Mouse (Mus musculus): ENCODE measurements around the gene Kcnk13. TPM values are rescaled to one million over a fixed set of nuclear protein-coding genes. Genes with fewer than 3 reads are reported as not detected.

The Kcnk13 gene
- polyA plus RNA-seq, 1 experiment from 2014 or later, result 0.33 TPM

DNA sequence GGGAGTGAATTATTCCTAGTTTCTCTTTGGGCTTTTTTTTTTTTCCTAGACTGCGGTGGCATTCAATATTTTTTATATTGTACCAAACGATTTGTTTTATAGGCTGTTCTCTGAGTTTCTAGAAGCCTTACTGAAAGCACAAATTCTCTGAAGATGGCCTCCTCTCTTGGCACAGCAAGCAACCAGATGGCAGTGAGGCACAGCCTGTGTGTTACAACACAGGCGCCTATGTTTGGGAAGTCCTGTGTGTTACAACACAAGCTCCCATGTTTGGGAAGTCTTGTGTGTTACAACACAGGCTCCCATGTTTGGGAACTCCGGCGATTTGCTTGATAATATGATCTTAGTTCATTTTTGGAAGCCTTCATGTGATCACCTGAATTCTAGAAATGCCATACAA is 31.7 kb downstream of the Kcnk13 start:
- H3K9ac ChIP-seq (ENCODE audit: low read length), result no peak overlapping the region
- H3K4me2 ChIP-seq (ENCODE audit: low read depth, low read length, severe bottlenecking), result no peak overlapping the region
- no peak for ATAC-seq (replicated peaks; ENCODE audit: low FRiP score)
- no peak overlapping the region for H3K27ac ChIP-seq (ENCODE audit: low read depth, low read length)
- no peaks in the 10 kb centered on the region for H3K4me1 ChIP-seq (replicated peaks; ENCODE audit: control insufficient read depth, insufficient read depth, low read length)
- WGBS, result 91% methylated on average over 5 of the region's 5 CpGs
- H3K27me3 ChIP-seq (ENCODE audit: control insufficient read depth, insufficient read depth, low read length), result no peaks in the 10 kb centered on the region
- H3K36me3 ChIP-seq (ENCODE audit: control insufficient read depth, insufficient read depth, low read length), result no peaks in the 10 kb centered on the region
- DNase-seq (ENCODE audit: low spot score), result no peak
- H3K4me3 ChIP-seq (ENCODE audit: low read depth, low read length), result no peak overlapping the region
- H3K9me3 ChIP-seq (ENCODE audit: control insufficient read depth, low read length), result no peaks in the 10 kb centered on the region

DNA sequence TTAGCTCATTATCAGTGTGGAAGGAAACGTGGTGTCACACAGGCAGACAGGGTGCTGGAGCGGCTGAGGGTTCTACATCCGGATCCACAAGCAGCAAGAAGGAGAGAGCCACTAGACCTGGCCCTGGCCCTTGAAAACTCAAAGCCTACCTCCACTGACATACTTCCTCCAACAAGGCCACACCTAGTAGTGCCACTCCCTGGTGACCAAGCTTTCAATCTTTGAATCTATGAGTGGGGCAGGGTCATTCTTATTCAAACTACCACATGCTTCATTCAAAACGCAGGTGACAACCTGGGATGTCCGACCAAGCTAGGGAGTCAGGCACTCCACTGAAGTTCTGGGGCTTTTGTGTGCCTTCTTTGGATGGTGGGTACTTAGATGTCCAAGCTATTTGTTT is 35.4 kb downstream of the Kcnk13 start:
- H3K9me3 ChIP-seq (ENCODE audit: control insufficient read depth, low read length), result no peaks in the 10 kb centered on the region
- H3K36me3 ChIP-seq (ENCODE audit: control insufficient read depth, insufficient read depth, low read length), result no peaks in the 10 kb centered on the region
- ATAC-seq (replicated peaks; ENCODE audit: low FRiP score) (no peak), DNase-seq (ENCODE audit: low spot score) (no peak)
- no peak overlapping the region for H3K4me3 ChIP-seq (ENCODE audit: low read depth, low read length)
- no peak overlapping the region for H3K9ac ChIP-seq (ENCODE audit: low read length)
- H3K4me2 ChIP-seq (ENCODE audit: low read depth, low read length, severe bottlenecking), result no peak overlapping the region
- no peaks in the 10 kb centered on the region for H3K27me3 ChIP-seq (ENCODE audit: control insufficient read depth, insufficient read depth, low read length)
- WGBS, result 85% methylated on average over 5 of the region's 5 CpGs
- H3K27ac ChIP-seq (ENCODE audit: low read depth, low read length), result no peak overlapping the region
- no peaks in the 10 kb centered on the region for H3K4me1 ChIP-seq (replicated peaks; ENCODE audit: control insufficient read depth, insufficient read depth, low read length)

DNA sequence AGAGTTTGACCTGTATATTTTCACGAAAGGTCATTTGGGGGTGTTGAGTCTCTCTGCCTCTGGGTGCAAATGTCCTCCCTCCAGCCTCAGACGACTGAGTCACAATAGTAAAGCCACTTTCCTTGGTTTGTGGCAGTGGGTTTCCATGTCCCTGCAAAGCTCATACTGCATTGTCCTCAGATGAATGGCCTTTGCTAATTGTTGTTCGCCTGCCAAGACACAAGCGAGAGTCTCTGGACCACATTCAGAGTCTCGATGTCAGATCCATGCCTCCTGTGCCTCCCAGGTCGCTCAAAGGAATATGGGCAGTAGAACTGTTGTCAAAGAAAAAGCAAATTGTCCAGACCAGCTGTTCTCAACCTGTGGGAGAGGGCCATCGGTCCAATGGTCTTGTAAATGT is 36.1 kb downstream of the Kcnk13 start:
- H3K36me3 ChIP-seq (ENCODE audit: control insufficient read depth, insufficient read depth, low read length), result no peaks in the 10 kb centered on the region
- WGBS, result 72% methylated on average over 7 of the region's 7 CpGs
- no peaks in the 10 kb centered on the region for H3K9me3 ChIP-seq (ENCODE audit: control insufficient read depth, low read length)
- no peaks in the 10 kb centered on the region for H3K4me1 ChIP-seq (replicated peaks; ENCODE audit: control insufficient read depth, insufficient read depth, low read length)
- H3K27me3 ChIP-seq (ENCODE audit: control insufficient read depth, insufficient read depth, low read length), result no peaks in the 10 kb centered on the region
- H3K9ac ChIP-seq (ENCODE audit: low read length), result no peak overlapping the region
- no peak overlapping the region for H3K4me2 ChIP-seq (ENCODE audit: low read depth, low read length, severe bottlenecking)
- H3K27ac ChIP-seq (ENCODE audit: low read depth, low read length), result no peak overlapping the region
- ATAC-seq (replicated peaks; ENCODE audit: low FRiP score) (no peak), DNase-seq (ENCODE audit: low spot score) (no peak)
- H3K4me3 ChIP-seq (ENCODE audit: low read depth, low read length), result no peak overlapping the region

DNA sequence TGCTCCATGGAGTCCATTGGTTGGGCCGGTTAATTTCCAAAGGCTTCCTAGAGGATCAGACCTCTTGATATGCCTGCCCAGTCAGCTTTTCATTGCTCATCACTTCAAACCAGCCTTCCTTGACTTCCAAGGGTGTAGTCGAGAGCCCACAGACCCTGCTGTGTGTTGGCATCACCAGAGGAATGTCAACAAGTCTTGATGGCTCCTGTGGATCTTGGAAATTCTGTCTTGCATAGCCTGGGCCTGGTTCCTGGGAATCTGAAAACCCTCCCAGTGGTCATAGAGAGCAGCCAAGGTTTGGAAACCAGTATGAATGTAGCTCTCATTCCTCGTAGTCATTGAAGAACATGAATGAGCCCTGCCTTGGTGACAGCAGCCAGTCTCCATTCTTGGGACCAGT is 36.9 kb downstream of the Kcnk13 start:
- H3K9ac ChIP-seq (ENCODE audit: low read length), result no peak overlapping the region
- H3K4me3 ChIP-seq (ENCODE audit: low read depth, low read length), result no peak overlapping the region
- WGBS, result 86% methylated on average over 3 of the region's 3 CpGs
- no peaks in the 10 kb centered on the region for H3K27me3 ChIP-seq (ENCODE audit: control insufficient read depth, insufficient read depth, low read length)
- no peak for ATAC-seq (replicated peaks; ENCODE audit: low FRiP score)
- no peaks in the 10 kb centered on the region for H3K36me3 ChIP-seq (ENCODE audit: control insufficient read depth, insufficient read depth, low read length)
- no peaks in the 10 kb centered on the region for H3K9me3 ChIP-seq (ENCODE audit: control insufficient read depth, low read length)
- H3K4me1 ChIP-seq (replicated peaks; ENCODE audit: control insufficient read depth, insufficient read depth, low read length), result no peaks in the 10 kb centered on the region
- no peak overlapping the region for H3K4me2 ChIP-seq (ENCODE audit: low read depth, low read length, severe bottlenecking)
- no peak overlapping the region for H3K27ac ChIP-seq (ENCODE audit: low read depth, low read length)
- DNase-seq (ENCODE audit: low spot score), result no peak

DNA sequence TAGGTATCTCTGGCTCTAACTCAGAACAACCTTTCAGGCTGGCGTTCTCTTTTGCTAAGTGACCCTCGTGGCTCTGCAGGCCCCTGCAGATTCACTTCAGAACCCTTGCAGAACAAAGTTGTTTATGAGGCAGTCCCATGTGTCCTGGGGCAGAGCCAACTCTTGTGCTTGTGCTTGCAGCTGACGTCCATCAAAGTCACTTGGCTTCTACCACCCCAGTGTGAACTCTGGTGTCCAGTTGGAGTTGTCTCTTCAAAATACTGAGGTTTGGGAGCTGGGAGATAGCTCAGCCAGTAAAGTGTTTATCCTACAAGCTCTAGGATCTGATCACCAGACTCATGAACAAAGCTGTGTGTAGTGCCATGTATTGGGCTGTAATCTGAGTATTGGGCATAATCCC is 37.6 kb downstream of the Kcnk13 start:
- Histone ChIP-seq H3K9ac (ENCODE audit: low read length) (no peak overlapping the region), H3K4me3 (ENCODE audit: low read depth, low read length) (no peak overlapping the region), H3K4me1 (replicated peaks; ENCODE audit: control insufficient read depth, insufficient read depth, low read length) (no peaks in the 10 kb centered on the region), H3K27me3 (ENCODE audit: control insufficient read depth, insufficient read depth, low read length) (no peaks in the 10 kb centered on the region), H3K27ac (ENCODE audit: low read depth, low read length) (no peak overlapping the region), H3K4me2 (ENCODE audit: low read depth, low read length, severe bottlenecking) (no peak overlapping the region), H3K9me3 (ENCODE audit: control insufficient read depth, low read length) (no peaks in the 10 kb centered on the region), H3K36me3 (ENCODE audit: control insufficient read depth, insufficient read depth, low read length) (no peaks in the 10 kb centered on the region)
- WGBS, result 91% methylated on average over 3 of the region's 3 CpGs
- no peak for ATAC-seq (replicated peaks; ENCODE audit: low FRiP score)
- DNase-seq (ENCODE audit: low spot score), result no peak

DNA sequence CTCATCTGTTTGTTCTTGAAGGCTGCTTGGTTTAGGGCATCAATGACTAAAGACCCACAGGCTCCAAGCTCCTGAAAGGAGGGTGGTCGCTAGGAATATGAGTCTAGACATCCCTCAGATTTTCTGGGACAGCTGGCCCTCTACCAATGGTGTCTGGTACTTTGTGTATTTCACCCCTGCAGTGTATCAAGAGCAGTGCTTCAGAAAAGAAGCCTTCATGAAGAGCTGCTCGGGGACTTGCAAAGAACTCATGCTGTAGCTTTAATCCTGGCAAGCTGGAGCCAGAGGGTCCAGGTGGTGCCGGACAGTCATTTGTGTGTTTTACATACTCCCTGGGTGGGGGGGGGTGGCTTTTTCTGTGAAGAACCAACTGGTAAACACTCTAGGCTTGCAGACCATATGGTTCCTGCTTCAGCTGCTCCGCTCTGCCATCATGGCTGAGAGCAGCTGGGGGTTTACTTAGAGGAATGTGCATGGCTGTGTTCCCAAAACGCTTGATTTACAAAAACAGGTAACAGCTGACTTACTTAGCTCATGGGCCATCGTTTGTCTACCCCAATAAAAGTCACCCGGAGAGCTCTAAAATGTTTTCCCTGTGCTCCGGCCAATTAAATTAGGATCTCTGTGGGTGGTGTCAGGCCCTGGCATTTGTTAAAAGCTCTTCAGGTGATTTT is 38.8 kb downstream of the Kcnk13 start:
- ATAC-seq (replicated peaks; ENCODE audit: low FRiP score) (no peak), DNase-seq (ENCODE audit: low spot score) (no peak)
- Histone ChIP-seq H3K9me3 (ENCODE audit: control insufficient read depth, low read length) (no peaks in the 10 kb centered on the region), H3K36me3 (ENCODE audit: control insufficient read depth, insufficient read depth, low read length) (no peaks in the 10 kb centered on the region), H3K27ac (ENCODE audit: low read depth, low read length) (no peak overlapping the region), H3K4me2 (ENCODE audit: low read depth, low read length, severe bottlenecking) (no peak overlapping the region), H3K27me3 (ENCODE audit: control insufficient read depth, insufficient read depth, low read length) (no peaks in the 10 kb centered on the region), H3K4me1 (replicated peaks; ENCODE audit: control insufficient read depth, insufficient read depth, low read length) (no peaks in the 10 kb centered on the region), H3K9ac (ENCODE audit: low read length) (no peak overlapping the region), H3K4me3 (ENCODE audit: low read depth, low read length) (no peak overlapping the region)
- 31% methylated on average over 8 of the region's 8 CpGs for WGBS

DNA sequence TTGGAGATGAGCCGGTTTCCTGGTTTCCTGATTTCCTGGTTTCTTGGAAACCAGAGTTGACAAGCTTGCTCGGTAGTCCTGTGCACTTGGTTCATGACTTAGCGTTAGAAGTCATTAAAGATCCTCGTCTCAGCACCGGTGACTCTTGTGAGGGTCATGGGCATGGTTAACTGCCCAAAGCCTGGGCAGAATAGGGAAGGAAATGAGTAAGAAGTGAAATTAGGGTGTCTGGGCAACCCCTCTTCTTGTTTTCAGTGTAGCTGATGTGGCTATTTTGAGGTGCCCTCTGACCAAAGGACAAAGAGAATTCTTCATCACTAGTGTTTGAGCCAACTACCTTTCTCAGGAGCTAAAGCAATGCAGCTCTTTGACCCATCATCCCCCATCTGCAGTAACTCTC is 41.0 kb downstream of the Kcnk13 start:
- ATAC-seq (replicated peaks; ENCODE audit: low FRiP score) (no peak), DNase-seq (ENCODE audit: low spot score) (no peak)
- Histone ChIP-seq H3K4me2 (ENCODE audit: low read depth, low read length, severe bottlenecking) (no peak overlapping the region), H3K9me3 (ENCODE audit: control insufficient read depth, low read length) (no peaks in the 10 kb centered on the region), H3K27me3 (ENCODE audit: control insufficient read depth, insufficient read depth, low read length) (no peaks in the 10 kb centered on the region), H3K36me3 (ENCODE audit: control insufficient read depth, insufficient read depth, low read length) (no peaks in the 10 kb centered on the region), H3K27ac (ENCODE audit: low read depth, low read length) (no peak overlapping the region), H3K4me3 (ENCODE audit: low read depth, low read length) (no peak overlapping the region), H3K9ac (ENCODE audit: low read length) (no peak overlapping the region), H3K4me1 (replicated peaks; ENCODE audit: control insufficient read depth, insufficient read depth, low read length) (no peaks in the 10 kb centered on the region)
- WGBS, result 94% methylated on average over 5 of the region's 5 CpGs

DNA sequence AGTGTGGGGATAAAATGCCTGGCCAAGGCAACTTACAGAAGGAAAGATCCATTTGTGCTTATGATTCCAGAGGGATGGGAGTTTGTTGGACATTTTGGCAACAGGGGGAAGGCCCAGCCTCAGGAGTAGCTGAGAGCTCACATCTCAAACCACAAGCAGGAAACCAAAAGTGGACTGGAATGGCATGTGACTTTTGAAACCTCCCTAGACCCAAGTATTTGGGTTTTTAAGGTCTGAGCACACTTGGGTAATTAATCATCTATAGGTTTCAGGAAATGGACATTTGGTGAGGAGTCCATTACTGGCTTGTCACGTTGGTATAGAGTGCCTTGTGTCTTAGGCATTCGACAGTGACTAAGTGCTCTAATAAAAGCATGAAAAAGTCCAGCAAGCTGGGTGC is 42.4 kb downstream of the Kcnk13 start:
- H3K4me3 ChIP-seq (ENCODE audit: low read depth, low read length), result no peak overlapping the region
- H3K9me3 ChIP-seq (ENCODE audit: control insufficient read depth, low read length), result no peaks in the 10 kb centered on the region
- DNase-seq (ENCODE audit: low spot score) (no peak), ATAC-seq (replicated peaks; ENCODE audit: low FRiP score) (no peak)
- 84% methylated on average over 2 of the region's 2 CpGs for WGBS
- H3K27me3 ChIP-seq (ENCODE audit: control insufficient read depth, insufficient read depth, low read length), result no peaks in the 10 kb centered on the region
- no peak overlapping the region for H3K4me2 ChIP-seq (ENCODE audit: low read depth, low read length, severe bottlenecking)
- H3K27ac ChIP-seq (ENCODE audit: low read depth, low read length), result no peak overlapping the region
- H3K4me1 ChIP-seq (replicated peaks; ENCODE audit: control insufficient read depth, insufficient read depth, low read length), result no peaks in the 10 kb centered on the region
- H3K9ac ChIP-seq (ENCODE audit: low read length), result no peak overlapping the region
- no peaks in the 10 kb centered on the region for H3K36me3 ChIP-seq (ENCODE audit: control insufficient read depth, insufficient read depth, low read length)

DNA sequence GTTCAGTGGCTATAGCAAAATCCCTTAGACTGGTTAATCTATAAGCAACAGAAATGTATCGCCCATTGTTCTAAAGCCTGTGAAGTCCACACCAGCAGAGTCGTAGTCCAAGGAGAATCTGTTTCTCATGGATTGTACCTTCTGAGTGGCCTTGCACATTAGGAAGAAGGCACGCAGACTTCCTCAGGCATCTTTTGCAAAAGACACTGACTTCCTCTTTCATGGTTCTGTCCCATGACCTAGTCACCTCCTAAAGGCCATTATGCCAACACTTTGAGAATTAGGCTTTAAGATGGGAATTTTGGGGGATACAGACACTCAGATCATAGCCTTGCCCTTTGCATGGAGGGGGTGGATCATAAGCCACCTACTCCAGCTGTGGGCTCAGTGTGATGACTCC is 48.5 kb downstream of the Kcnk13 start:
- no peaks in the 10 kb centered on the region for H3K27me3 ChIP-seq (ENCODE audit: control insufficient read depth, insufficient read depth, low read length)
- no peaks in the 10 kb centered on the region for H3K4me1 ChIP-seq (replicated peaks; ENCODE audit: control insufficient read depth, insufficient read depth, low read length)
- no peaks in the 10 kb centered on the region for H3K9me3 ChIP-seq (ENCODE audit: control insufficient read depth, low read length)
- DNase-seq (ENCODE audit: low spot score) (no peak), ATAC-seq (replicated peaks; ENCODE audit: low FRiP score) (no peak)
- H3K9ac ChIP-seq (ENCODE audit: low read length), result no peak overlapping the region
- 91% methylated on average over 3 of the region's 3 CpGs for WGBS
- H3K36me3 ChIP-seq (ENCODE audit: control insufficient read depth, insufficient read depth, low read length), result no peaks in the 10 kb centered on the region
- H3K4me3 ChIP-seq (ENCODE audit: low read depth, low read length), result no peak overlapping the region
- no peak overlapping the region for H3K27ac ChIP-seq (ENCODE audit: low read depth, low read length)
- no peak overlapping the region for H3K4me2 ChIP-seq (ENCODE audit: low read depth, low read length, severe bottlenecking)
